Mouse (Mus musculus) heart, postnatal 0 days (tissue): Measurements from ENCODE around the gene Vim.

Experiments
- CTCF ChIP-seq: IDR thresholded peaks from 2 replicates; pipeline ENCODE4 v1.5.1; 2016; ENCODE audit warnings: antibody characterized with exemption, control low read depth, low read depth
- EP300 ChIP-seq: IDR thresholded peaks from 2 replicates; pipeline ENCODE4 v1.6.1; 2016; ENCODE audit warnings: antibody characterized with exemption, low read depth

DNA sequence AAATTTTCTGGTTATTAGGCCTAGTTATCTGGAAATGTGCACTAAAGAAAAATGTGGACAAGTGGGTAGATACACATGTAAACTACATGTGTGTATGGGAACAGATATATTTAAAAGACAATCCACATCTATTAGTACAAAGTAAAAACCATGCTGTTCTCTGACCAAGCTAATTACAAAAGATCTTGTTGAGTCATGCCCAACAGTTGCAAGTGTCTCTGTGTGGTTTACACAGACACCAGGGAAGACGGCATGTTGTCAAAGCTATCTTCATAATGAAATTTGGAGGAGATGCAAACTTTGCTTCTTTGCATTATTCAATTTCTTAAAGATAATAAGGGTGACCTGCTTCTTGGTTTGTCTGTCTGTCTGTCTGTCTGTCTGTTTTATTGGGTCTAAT is 33.9 kb upstream of the Vim start:
- no peak for TF ChIP-seq CTCF
- no peak for TF ChIP-seq EP300
